Mouse (Mus musculus) C2C12 (cell line): ENCODE data around the gene Ptpn12.

ENCODE experiments used
- CTCF ChIP-seq: IDR thresholded peaks from one replicate; pipeline ENCODE4 v1.5.1; 2011; ENCODE audit not compliant: control insufficient read depth, insufficient read depth, insufficient read length
- FOSL1 ChIP-seq: IDR thresholded peaks from one replicate; pipeline ENCODE4 v1.8.0; 2011; ENCODE audit warnings: mild to moderate bottlenecking, low read length; ENCODE audit not compliant: poor library complexity, insufficient read depth, severe bottlenecking
- MAX ChIP-seq: IDR thresholded peaks from one replicate; pipeline ENCODE4 v1.6.1; 2011; ENCODE audit warnings: mild to moderate bottlenecking, control low read depth
- USF1 ChIP-seq: IDR thresholded peaks from one replicate; pipeline ENCODE4 v1.6.1; 2011; ENCODE audit warnings: low read depth, mild to moderate bottlenecking, control low read depth, moderate library complexity

DNA sequence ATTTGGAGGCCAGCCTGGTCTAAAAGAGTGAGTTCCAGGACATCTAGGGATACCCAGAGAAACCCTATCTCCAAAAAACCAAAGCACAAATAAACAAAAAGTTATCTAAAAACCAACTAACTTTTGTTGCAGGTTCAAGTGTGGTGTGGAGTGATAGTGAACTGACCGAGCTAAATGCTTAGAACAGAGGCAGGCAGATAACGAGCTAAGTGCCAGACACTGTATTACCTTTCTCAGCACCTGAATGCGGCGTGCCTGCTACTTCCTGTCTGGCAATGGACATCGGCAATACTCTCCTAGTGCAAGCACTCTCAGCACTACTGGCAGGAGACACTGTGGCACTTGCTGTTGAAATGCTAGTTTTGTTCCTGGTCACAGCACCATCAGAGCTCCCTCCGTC is 58.2 kb downstream of the Ptpn12 start:
- TF ChIP-seq FOSL1 (no peak), CTCF (no peak), USF1 (no peak), MAX (no peak)
